Mouse (Mus musculus) forebrain, embryonic 10.5 days (tissue): ENCODE results near the gene Lrrn4. TPM values are rescaled to one million over a fixed set of nuclear protein-coding genes. Genes with fewer than 3 reads are reported as not detected.

Experiments used
- DNase-seq: peaks from one replicate; pipeline ENCODE4 v3.0.0-alpha.2; 2017; ENCODE audit warnings: low spot score; ENCODE audit errors: extremely low spot score
- H3K27ac ChIP-seq: fragments of 300-500 bp; sonication (generic); 2 replicates; pipeline ENCODE4 v1.5.1; 2016; ENCODE audit warnings: mild to moderate bottlenecking
- H3K27me3 ChIP-seq: fragments of 300-500 bp; sonication (generic); 2 replicates; pipeline ENCODE4 v1.6.1; 2016; ENCODE audit warnings: mild to moderate bottlenecking; ENCODE audit not compliant: poor library complexity, severe bottlenecking
- H3K36me3 ChIP-seq: fragments of 300-500 bp; sonication (generic); replicated peaks from 2 replicates; pipeline ENCODE4 v1.6.1; 2016; ENCODE audit warnings: mild to moderate bottlenecking, moderate library complexity
- H3K4me1 ChIP-seq: fragments of 300-500 bp; sonication (generic); 2 replicates; pipeline ENCODE4 v1.6.1; 2016
- H3K4me3 ChIP-seq: fragments of 300-500 bp; sonication (generic); 2 replicates; pipeline ENCODE4 v1.5.1; 2016; ENCODE audit warnings: mild to moderate bottlenecking, moderate library complexity
- H3K9me3 ChIP-seq: fragments of 300-500 bp; sonication (generic); 2 replicates; pipeline ENCODE4 v1.6.1; 2016; ENCODE audit warnings: mild to moderate bottlenecking, moderate library complexity
- WGBS: fragments of 180-500 bp; shearing (Covaris S2); methylation state at CpG from one replicate; pipeline ENCODE4 v1.1.7; 2016; 5-methylcytosine and 5-hydroxymethylcytosine counted together
- polyA plus RNA-seq: library from polyadenylated mRNA; unstranded; fragments of >200 nt; fragmentation: Nextera tagmentation; extraction: Ambion mirVana; gene quantifications from 2 replicates; pipeline ENCODE4 v1.2.1, GENCODE M21; 2016

Gene Lrrn4
- polyA plus RNA-seq, 1 experiment from 2014 or later: 0.62 TPM

DNA sequence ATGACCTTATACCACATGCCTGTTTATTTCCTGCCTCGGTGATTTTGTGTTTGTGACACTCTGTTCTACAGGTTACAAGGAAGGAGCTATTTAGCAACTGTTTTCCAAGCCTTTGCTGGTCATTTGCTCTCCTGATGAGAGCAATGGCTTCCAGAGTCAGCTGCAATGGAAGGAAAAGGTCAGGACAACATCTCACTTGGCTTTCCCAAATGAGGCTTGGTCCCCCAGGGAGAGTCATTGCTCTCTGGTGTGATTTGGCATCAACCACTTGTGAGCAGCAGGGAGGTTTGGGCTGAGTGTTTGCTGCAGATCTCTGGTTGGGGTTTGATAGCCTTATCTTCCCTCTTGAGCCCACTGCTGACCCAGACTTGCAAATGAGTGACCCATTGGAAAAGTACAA lies 19.9 kb upstream of the Lrrn4 start:
- Histone ChIP-seq H3K27ac (no peak overlapping the region), H3K9me3 (no peaks in the 10 kb centered on the region), H3K4me1 (no peaks in the 10 kb centered on the region), H3K36me3 (no peaks in the 10 kb centered on the region), H3K4me3 (no peak overlapping the region), H3K27me3 (no peaks in the 10 kb centered on the region)
- no peak for DNase-seq
- WGBS: 88% methylated on average over 1 of the region's 1 CpGs

DNA sequence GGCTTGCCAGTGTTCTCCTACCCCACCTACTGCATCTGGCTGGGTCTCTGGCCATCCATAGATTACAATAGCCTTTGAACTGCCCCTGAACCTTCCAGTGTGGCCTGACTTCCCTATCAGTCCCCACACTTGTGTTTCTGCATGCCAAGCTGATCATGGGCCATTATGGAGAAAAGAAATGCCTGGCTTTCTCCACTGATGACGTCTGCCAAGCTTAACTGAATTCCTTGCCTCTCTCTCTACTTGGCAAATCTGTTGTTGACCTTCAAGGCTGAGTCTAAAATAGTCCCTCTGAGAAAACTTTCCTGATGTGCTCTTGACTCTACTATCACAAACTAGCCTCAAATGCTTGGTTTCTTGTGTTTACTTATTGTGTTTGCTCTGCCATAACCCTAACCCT lies 17.5 kb upstream of the Lrrn4 start:
- WGBS: 71% methylated on average over 1 of the region's 1 CpGs
- Histone ChIP-seq H3K4me3 (no peak overlapping the region), H3K4me1 (no peaks in the 10 kb centered on the region), H3K27ac (no peak overlapping the region), H3K27me3 (no peaks in the 10 kb centered on the region), H3K9me3 (no peaks in the 10 kb centered on the region), H3K36me3 (no peaks in the 10 kb centered on the region)
- DNase-seq: no peak

DNA sequence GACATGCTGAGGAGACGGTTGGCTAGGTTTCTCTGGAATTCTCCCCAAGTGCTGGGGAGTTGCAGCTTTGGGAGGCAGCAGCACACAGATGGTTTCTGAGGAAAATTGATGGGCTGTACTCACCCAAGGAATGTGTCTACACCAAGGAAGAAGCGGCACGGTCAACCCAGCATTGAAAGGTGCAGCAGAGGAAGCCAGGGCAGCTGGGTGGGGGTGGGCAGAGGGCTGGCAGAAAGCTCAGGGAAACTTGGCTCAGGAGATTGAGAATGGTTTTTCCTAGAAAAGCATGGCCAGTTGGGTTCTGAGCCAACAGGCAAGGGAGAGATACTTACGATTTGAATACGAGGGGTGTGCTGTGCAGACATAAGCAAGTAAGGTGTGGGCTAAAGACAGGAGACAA lies 13.1 kb upstream of the Lrrn4 start:
- 96% methylated on average over 5 of the region's 5 CpGs for WGBS

DNA sequence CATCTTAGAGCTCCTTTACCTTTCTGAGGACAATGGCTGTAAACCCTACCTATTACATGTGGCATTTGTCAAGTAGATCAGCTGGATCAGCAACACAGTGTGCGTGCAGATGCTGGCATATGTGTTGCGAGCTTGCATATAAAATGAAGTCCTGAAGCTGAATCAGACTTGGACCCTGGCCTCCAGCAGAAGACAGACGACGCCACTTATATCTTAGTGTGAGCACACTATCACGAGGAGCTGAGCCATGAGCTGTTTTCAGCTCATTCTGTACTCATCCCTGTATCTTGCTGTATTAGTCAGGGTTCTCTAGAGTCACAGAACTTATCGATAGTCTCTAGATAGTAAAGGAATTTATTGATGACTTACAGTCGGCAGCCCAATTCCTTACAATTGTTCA lies 4.6 kb upstream of the Lrrn4 start:
- H3K27me3 ChIP-seq: peaks cover 16% of the 10 kb centered on the region
- no peak overlapping the region for H3K4me3 ChIP-seq
- no peaks in the 10 kb centered on the region for H3K9me3 ChIP-seq
- no peaks in the 10 kb centered on the region for H3K36me3 ChIP-seq
- peaks cover 14% of the 10 kb centered on the region for H3K4me1 ChIP-seq
- no peak overlapping the region for H3K27ac ChIP-seq
- WGBS: 90% methylated on average over 7 of the region's 7 CpGs
- no peak for DNase-seq

More for the DNA sequence above, 13.1 kb upstream of the Lrrn4 start:
- no peak overlapping the region for H3K4me3 ChIP-seq
- no peaks in the 10 kb centered on the region for H3K4me1 ChIP-seq
- H3K9me3 ChIP-seq: no peaks in the 10 kb centered on the region
- no peak for DNase-seq
- H3K27me3 ChIP-seq: no peaks in the 10 kb centered on the region
- H3K36me3 ChIP-seq: no peaks in the 10 kb centered on the region
- no peak overlapping the region for H3K27ac ChIP-seq

DNA sequence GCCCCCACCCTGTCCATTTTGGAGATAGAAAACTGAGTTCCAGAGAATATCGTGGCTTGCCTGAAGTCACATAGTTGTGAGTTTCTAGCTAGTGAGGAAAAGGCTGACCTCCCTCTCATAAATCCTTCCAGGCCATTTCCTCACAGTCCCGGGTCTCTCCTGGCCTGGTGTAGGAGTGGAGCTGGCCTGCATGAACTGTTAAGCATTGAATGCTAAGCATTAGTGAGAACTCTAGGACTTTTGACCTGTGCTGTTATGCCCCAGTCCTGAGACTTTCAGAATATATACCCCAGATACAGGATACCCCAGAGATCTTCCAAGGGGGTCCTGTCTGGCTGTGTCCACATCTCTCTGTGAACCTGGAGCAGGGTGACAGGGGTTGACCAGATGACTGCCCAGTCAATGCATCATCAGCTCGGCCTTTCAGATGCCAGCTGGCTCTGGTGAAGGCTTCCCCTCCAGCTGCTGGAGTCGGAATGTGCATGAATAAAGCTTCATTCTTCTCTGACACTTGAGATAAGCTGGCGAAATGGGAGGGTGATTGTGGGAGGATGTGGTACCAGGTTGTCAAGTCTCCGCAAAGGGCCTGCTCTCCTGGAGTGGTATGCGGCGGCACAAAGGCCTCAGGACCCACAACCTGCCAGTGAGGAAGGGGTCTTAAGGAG lies 3.7 kb upstream of the Lrrn4 start:
- no peak for DNase-seq
- Histone ChIP-seq H3K4me1 (peaks cover 23% of the 10 kb centered on the region), H3K27me3 (peaks cover 25% of the 10 kb centered on the region), H3K4me3 (no peak overlapping the region), H3K36me3 (no peaks in the 10 kb centered on the region), H3K27ac (no peak overlapping the region), H3K9me3 (no peaks in the 10 kb centered on the region)
- 81% methylated on average over 8 of the region's 8 CpGs for WGBS

DNA sequence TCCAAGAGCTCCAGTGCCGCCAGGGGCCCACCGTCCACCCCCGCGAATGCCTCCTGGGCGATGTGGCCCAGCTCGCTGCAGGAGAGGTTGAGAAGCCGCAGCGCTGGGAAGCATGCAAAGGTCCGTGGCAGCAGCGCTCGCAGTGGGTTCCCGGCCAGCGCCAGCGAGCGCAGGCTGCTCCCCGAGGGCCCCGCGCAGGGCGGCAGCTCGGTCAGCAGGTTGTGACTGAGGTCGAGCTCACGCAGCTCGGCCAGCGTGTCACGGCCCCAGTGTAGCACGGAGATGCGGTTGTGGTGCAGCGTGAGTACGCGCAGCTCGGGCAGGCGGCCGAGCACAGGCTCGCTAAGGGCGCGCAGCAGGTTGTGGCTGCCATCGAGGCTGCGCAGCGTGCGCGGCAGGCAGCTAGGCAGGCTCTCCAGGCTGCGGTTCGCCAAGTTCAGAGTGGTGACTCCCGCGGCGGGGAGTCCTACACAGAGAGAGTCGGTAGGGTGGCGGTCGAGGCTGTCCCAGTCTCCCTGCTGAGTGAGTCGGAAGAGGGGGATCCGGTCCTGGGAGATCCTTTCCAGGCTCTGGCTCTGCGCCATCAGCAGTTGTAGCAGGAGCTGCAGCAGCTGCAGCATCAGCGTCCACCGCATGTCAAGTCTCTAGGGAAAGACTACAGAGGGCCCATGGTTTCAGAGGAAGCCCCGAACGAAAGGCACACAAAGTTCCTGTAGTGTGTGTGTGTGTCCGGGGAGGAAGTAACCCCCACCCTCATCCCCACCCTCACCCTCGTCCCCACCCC lies 1.2 kb downstream of the Lrrn4 start:
- peaks cover 31% of the 10 kb centered on the region for H3K4me1 ChIP-seq
- H3K36me3 ChIP-seq: no peaks in the 10 kb centered on the region
- peak overlapping the region; percentile 31 for H3K27ac ChIP-seq
- peaks cover 55% of the 10 kb centered on the region for H3K27me3 ChIP-seq
- H3K9me3 ChIP-seq: no peaks in the 10 kb centered on the region
- peak; percentile 41 for DNase-seq
- H3K4me3 ChIP-seq: peak overlapping the region; percentile 66
- WGBS: under 1% methylated on average over 58 of the region's 58 CpGs

DNA sequence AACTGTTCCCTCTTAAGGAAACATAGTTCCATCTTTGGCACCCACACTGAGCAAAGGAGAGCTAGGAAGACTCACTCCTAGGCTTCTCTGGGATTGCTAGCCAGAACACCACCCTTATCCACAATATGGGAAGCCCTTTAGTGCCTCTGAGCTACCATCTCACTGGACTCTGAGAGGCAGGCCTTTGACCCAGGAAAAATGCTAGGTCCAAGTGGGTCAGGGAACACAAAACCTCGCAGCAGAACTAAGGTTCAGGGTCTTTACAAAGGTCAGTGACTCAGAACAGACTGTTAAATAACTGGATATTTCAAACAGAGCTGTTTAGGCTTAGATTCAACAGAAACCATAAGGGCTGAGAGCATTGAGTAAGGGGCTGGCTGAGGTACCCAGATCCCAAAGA lies 3.7 kb downstream of the Lrrn4 start:
- DNase-seq: no peak
- WGBS: 71% methylated on average over 1 of the region's 1 CpGs
- H3K27ac ChIP-seq: no peak overlapping the region
- peaks cover 55% of the 10 kb centered on the region for H3K27me3 ChIP-seq
- no peaks in the 10 kb centered on the region for H3K36me3 ChIP-seq
- no peak overlapping the region for H3K4me3 ChIP-seq
- H3K9me3 ChIP-seq: no peaks in the 10 kb centered on the region
- H3K4me1 ChIP-seq: peaks cover 31% of the 10 kb centered on the region

DNA sequence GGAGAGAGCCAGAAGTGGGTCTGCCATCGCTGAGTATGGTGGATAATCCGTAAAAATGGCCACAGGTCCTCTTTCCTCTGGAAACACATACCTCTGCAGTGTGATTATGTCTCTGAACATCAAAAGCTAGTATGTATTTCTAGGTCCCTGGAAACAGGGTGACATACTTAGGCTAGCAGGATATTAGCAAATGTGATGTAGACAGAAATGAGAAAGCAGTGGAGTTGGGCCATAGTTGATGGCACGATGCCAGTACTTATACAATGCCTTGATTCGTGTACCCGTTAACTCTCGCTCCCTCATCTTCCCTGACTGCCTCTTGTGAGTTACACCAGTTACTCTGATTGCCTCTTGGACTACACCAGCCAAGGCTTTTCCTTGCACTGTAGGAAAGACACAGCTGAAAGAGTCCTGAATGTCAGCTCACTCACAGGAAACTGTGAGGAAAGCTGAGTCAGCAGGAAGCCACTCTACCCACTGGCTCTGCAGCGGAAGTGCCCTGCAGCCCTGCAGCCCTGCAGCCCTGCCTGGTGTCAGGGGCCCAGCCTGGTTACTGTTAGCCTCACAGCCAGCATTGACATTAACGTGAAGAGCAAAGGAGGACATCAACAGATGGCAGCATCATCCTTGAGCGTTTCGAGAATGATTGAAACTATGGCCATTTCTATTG lies 6.9 kb downstream of the Lrrn4 start:
- no peak for DNase-seq
- H3K27me3 ChIP-seq: peaks cover 24% of the 10 kb centered on the region
- no peaks in the 10 kb centered on the region for H3K9me3 ChIP-seq
- no peak overlapping the region for H3K4me3 ChIP-seq
- no peaks in the 10 kb centered on the region for H3K36me3 ChIP-seq
- H3K27ac ChIP-seq: no peak overlapping the region
- 91% methylated on average over 10 of the region's 10 CpGs for WGBS
- H3K4me1 ChIP-seq: peaks cover 2% of the 10 kb centered on the region

DNA sequence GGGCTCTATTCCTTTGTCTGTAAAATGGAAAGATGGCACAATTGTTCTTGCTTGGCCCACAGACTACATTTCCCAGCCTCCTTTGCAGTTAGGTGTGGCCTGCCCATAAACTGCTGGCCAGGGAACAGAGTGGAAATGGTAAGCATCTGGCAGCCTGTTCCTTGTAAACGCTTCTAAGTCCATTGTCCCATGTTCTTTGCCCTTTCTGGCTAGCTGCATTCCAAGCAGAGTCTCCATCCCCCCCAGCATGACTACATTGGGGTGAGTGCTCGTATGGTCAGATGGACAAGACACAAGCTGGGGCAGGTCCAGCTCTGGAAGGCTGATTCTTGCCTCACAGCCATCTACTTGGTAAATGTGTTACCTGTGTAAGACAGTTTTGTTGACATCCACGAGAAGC lies 9.0 kb downstream of the Lrrn4 start:
- no peaks in the 10 kb centered on the region for H3K9me3 ChIP-seq
- 77% methylated on average over 3 of the region's 3 CpGs for WGBS
- H3K4me1 ChIP-seq: no peaks in the 10 kb centered on the region
- no peak overlapping the region for H3K4me3 ChIP-seq
- no peak overlapping the region for H3K27ac ChIP-seq
- 0 out of 2 replicates have a peak, but pooled peaks cover 3% of the 10 kb centered on the region for H3K27me3 ChIP-seq
- DNase-seq: no peak
- H3K36me3 ChIP-seq: peaks cover 8% of the 10 kb centered on the region

DNA sequence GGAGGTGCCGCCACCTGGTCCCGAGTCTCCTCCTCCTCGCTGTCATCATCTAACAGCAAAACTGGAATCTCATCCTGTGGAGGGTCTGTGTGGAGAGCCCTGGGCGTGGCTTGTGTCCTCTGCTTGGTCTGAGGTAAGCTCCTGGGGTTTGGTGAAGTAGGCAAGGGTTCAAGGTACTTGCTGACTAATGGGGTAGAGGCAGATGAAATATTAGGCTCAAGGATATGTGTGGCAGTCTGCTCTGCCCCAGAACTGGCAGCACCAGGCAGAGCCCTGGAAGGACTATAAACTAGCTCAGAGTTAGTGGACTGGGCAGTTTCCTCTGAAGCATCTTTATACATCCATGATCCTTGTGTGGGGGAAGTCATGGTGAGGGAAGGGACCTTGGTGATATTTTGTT lies 10.4 kb downstream of the Lrrn4 start:
- Histone ChIP-seq H3K4me3 (no peak overlapping the region), H3K9me3 (no peaks in the 10 kb centered on the region), H3K4me1 (no peaks in the 10 kb centered on the region), H3K27me3 (no peaks in the 10 kb centered on the region), H3K36me3 (peaks cover 20% of the 10 kb centered on the region), H3K27ac (no peak overlapping the region)
- WGBS: 84% methylated on average over 4 of the region's 4 CpGs
- DNase-seq: no peak

DNA sequence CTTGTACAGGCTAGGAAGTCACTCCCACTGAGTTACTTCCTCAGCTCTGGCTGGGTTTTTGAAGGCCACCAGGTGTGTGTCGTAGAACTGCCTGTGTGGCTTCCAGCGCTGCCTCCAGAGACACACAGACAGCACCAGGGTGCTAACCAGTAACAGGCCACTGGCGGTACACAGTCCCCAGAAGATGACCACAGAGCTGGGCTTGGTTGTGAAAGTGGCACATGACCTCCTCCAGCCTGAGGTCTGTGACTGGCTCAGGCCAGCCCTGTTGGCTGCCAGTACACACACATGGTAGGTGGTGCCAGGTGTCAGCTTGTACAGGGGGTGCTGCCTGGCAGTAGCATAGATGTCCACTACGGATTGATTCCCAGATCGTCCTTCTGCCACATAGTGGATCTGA lies 11.0 kb downstream of the Lrrn4 start:
- Histone ChIP-seq H3K9me3 (no peaks in the 10 kb centered on the region), H3K4me3 (no peak overlapping the region), H3K27me3 (no peaks in the 10 kb centered on the region), H3K27ac (no peak overlapping the region), H3K4me1 (no peaks in the 10 kb centered on the region), H3K36me3 (peaks cover 25% of the 10 kb centered on the region)
- WGBS: 88% methylated on average over 5 of the region's 5 CpGs
- no peak for DNase-seq

DNA sequence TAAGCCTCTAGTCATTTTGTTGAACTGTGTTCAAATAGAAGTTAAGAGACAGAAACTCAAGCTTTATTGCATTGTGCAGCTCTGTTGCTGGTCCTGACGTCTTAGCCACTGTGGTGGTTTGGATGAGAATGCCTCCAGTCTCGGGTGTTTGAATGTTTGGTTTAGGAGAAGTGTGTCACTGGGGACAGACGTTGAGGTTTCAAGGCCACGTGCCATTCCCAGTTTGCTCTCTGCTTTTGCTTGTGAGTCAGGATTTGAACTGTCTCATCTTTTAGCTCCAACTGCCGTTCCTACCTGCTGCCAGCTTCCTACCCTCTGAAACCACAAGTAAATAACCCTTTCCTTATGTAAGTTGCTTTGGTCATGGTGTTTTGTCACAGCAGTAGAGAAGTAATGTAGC lies 13.2 kb downstream of the Lrrn4 start:
- Histone ChIP-seq H3K27me3 (no peaks in the 10 kb centered on the region), H3K4me3 (no peak overlapping the region), H3K4me1 (no peaks in the 10 kb centered on the region), H3K27ac (no peak overlapping the region), H3K36me3 (peaks cover 31% of the 10 kb centered on the region), H3K9me3 (no peaks in the 10 kb centered on the region)
- no peak for DNase-seq
- 79% methylated on average over 5 of the region's 5 CpGs for WGBS

DNA sequence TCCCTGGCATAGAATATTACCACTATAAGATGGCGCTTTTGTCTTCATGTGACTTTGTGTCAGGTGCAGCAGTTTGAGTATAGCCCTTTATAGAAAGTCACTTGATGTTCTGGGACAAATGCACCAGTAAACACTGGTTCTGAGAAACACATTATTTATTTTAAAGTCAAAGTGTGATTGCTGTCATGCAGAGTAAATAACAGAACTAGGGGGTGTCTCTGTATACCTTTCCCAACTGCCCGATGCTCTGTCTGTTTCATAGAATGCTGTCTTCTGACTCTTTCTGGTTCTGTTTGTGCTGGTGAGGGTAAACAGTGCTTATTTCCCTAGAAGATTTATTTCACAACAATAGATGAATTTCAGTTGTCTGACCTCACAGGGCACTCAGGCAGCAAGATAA lies 17.4 kb downstream of the Lrrn4 start:
- 95% methylated on average over 2 of the region's 2 CpGs for WGBS
- Histone ChIP-seq H3K4me1 (no peaks in the 10 kb centered on the region), H3K36me3 (peaks cover 36% of the 10 kb centered on the region), H3K27me3 (no peaks in the 10 kb centered on the region), H3K4me3 (no peak overlapping the region), H3K27ac (no peak overlapping the region), H3K9me3 (no peaks in the 10 kb centered on the region)
- DNase-seq: no peak
